Mouse (Mus musculus): ENCODE results near the gene Galc.

DNA sequence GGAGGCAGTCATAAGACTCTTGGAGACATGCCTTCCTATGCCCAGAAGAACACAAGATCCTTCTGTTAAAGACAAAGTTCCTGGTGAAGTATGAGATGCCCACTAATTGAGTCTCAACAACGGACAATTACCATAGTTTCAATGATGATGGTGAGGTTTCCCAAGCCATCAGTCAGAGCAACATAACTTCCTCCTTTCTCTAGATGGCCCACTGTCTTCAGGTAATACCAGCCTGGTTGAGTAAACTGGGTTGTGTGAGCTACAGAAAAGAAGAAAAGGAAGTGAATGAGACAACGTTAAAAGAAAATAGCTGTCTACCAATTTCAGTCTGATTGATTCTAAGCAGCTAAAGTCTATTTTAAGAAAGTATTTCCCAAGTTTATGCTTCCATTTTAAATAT is 32.2 kb downstream of the Galc start:
- TF ChIP-seq POLR2A (IDR thresholded peaks at IDR 0.05; ENCODE audit: borderline replicate concordance, control insufficient read depth, low read depth, low read length) (no peak), CTCF (IDR thresholded peaks at IDR 0.05; ENCODE audit: control insufficient read depth, insufficient read depth, low read length) (no peak)

Data from bone marrow, adult 2 months (tissue).